Mouse (Mus musculus) erythroblast, embryonic 14.5 days (primary cell): ENCODE results near the gene Ralb.

ENCODE experiments used
- GATA1 ChIP-seq: IDR thresholded peaks from 2 replicates; pipeline ENCODE4 v1.6.1; 2012; ENCODE audit warnings: low read length, inconsistent platforms, mixed read lengths
- TAL1 ChIP-seq: IDR thresholded peaks from 3 replicates; pipeline ENCODE4 v1.6.1; 2012; ENCODE audit warnings: low read length, inconsistent platforms, mixed read lengths

GRCm38 (mm10) chr1:119522726-119523125 lies 18.1 kb upstream of the Ralb start:
- TF ChIP-seq TAL1 = no peak
- TF ChIP-seq GATA1 = no peak
